Mouse (Mus musculus) embryonic facial prominence, embryonic 15.5 days (tissue): ENCODE measurements at regions not wholly inside any gene's neighbourhood (a gene's known extent, or its start where the extent isn't known, plus 50 kb on each side); places are given as distances from the start of the nearest gene placed in this dataset.
A peak's percentile ranks its signal among the peaks of the same experiment; 100 is the strongest.

Experiments
- ATAC-seq: fragments of 200-750 bp; cut with Nextera tagmentation; 2 replicates; pipeline ENCODE4 v1.8.0; 2017; ENCODE audit warnings: low read depth, moderate TSS enrichment; ENCODE audit not compliant: insufficient number of reproducible peaks, low FRiP score, low TSS enrichment
- H3K27ac ChIP-seq: fragments of 300-500 bp; sonication (generic); replicated peaks from 2 replicates; pipeline ENCODE4 v1.5.1; 2015; ENCODE audit warnings: mild to moderate bottlenecking, inconsistent platforms
- H3K27me3 ChIP-seq: fragments of 300-500 bp; sonication (generic); 2 replicates; pipeline ENCODE4 v1.6.1; 2015; ENCODE audit warnings: inconsistent platforms
- H3K36me3 ChIP-seq: fragments of 300-500 bp; sonication (generic); 2 replicates; pipeline ENCODE4 v1.6.1; 2015; ENCODE audit warnings: mild to moderate bottlenecking, inconsistent platforms
- H3K4me1 ChIP-seq: fragments of 300-500 bp; sonication (generic); 2 replicates; pipeline ENCODE4 v1.6.1; 2015; ENCODE audit warnings: inconsistent platforms
- H3K4me2 ChIP-seq: fragments of 300-500 bp; sonication (generic); replicated peaks from 2 replicates; pipeline ENCODE4 v1.6.1; 2015; ENCODE audit warnings: mild to moderate bottlenecking, inconsistent platforms
- H3K4me3 ChIP-seq: fragments of 300-500 bp; sonication (generic); replicated peaks from 2 replicates; pipeline ENCODE4 v1.5.1; 2015; ENCODE audit warnings: mild to moderate bottlenecking, inconsistent platforms
- H3K9ac ChIP-seq: fragments of 300-500 bp; sonication (generic); 2 replicates; pipeline ENCODE4 v1.6.1; 2015; ENCODE audit warnings: inconsistent platforms
- H3K9me3 ChIP-seq: fragments of 300-500 bp; sonication (generic); replicated peaks from 2 replicates; pipeline ENCODE4 v1.6.1; 2016; ENCODE audit warnings: inconsistent platforms
- WGBS: fragments of 180-500 bp; shearing (Covaris S2); methylation state at CpG from one replicate; pipeline ENCODE4 v1.1.7; 2015; 5-methylcytosine and 5-hydroxymethylcytosine counted together

DNA sequence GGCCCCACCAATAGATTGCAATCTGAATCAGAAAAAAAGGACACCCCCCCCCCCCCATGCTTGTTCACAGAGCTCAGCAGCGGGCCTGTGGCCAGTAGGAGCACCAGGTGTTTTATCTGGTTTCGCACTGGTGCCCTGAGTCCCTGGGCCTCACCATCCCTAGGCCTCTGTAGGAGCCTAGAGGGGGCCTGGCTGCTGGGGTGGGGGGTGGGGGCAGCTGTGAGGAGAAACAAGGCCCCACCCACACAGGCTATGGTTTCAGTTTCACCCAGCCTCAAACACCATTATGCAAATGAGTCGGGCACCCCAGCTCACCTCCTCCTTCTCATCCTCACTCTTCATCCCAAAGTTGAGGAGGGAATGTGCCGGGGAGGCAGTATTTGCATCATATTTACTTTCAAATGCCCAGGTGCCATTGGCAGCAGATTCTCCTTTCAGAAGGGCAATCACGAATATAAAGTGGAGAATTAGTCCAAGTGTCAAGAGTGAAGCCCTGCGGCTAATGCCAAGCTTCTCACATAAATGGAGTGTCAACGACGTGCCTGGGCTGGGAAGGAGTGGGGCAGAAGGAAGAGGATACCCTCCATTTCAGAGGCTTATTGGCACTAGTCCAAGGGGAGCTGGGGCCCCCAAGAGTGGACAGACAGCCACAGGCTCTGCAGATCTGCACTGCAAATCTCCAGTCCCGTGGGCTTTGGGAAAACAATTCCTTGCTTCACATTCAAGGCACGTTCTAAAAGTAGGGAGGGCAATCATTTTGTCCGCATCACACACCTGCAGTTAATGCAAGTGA is 187.7 kb upstream of the Spdye4c start:
- ATAC-seq: no peak
- peaks cover 17% of the 10 kb centered on the region for H3K4me1 ChIP-seq
- no peak overlapping the region for H3K4me2 ChIP-seq
- no peak overlapping the region for H3K9ac ChIP-seq
- H3K27ac ChIP-seq: no peak overlapping the region
- no peaks in the 10 kb centered on the region for H3K9me3 ChIP-seq
- H3K4me3 ChIP-seq: no peak overlapping the region
- H3K36me3 ChIP-seq: no peaks in the 10 kb centered on the region
- 0 out of 2 replicates have a peak, but pooled peaks cover 3% of the 10 kb centered on the region for H3K27me3 ChIP-seq
- 35% methylated on average over 11 of the region's 11 CpGs for WGBS

- Histone ChIP-seq H3K4me1 (peaks cover 17% of the 10 kb centered on the region), H3K36me3 (no peaks in the 10 kb centered on the region), H3K4me2 (no peak overlapping the region), H3K9ac (no peak overlapping the region), H3K4me3 (no peak overlapping the region), H3K27ac (no peak overlapping the region), H3K27me3 (0 out of 2 replicates have a peak, but pooled peaks cover 3% of the 10 kb centered on the region), H3K9me3 (no peaks in the 10 kb centered on the region)
- ATAC-seq: no peak
- 81% methylated on average over 3 of the region's 3 CpGs for WGBS
Measured at GRCm38 (mm10) chr2:128404405-128404804, 186.6 kb upstream of the Spdye4c start.

DNA sequence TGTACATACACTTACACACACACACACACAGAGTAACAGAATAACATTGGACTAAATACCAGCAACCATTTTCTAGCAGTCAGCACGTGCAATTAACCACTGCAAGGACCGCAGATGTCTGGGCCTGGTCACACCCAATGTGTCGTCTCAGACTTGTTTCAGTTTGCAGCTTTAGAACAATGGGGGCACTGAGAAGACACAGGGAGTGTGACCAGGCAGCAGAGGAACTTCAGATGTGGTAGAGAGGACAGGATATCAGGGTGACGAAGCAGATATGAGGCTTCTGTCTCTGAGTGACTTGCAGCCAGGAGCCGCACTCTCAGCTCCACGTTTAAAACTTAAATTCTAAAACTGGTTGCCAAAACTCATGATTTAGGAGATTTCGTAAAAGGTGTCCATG is 183.9 kb upstream of the Spdye4c start:
- no peaks in the 10 kb centered on the region for H3K9me3 ChIP-seq
- WGBS: 64% methylated on average over 7 of the region's 7 CpGs
- ATAC-seq: no peak
- no peak overlapping the region for H3K4me3 ChIP-seq
- H3K36me3 ChIP-seq: no peaks in the 10 kb centered on the region
- no peaks in the 10 kb centered on the region for H3K27me3 ChIP-seq
- H3K9ac ChIP-seq: no peak overlapping the region
- peaks cover 17% of the 10 kb centered on the region for H3K4me1 ChIP-seq
- no peak overlapping the region for H3K27ac ChIP-seq
- H3K4me2 ChIP-seq: no peak overlapping the region

GRCm38 (mm10) chr2:128408718-128409117 is 182.3 kb upstream of the Spdye4c start:
- no peaks in the 10 kb centered on the region for H3K27me3 ChIP-seq
- H3K4me2 ChIP-seq: no peak overlapping the region
- H3K4me1 ChIP-seq: peaks cover 2% of the 10 kb centered on the region
- H3K27ac ChIP-seq: no peak overlapping the region
- H3K9ac ChIP-seq: no peak overlapping the region
- H3K9me3 ChIP-seq: no peaks in the 10 kb centered on the region
- no peaks in the 10 kb centered on the region for H3K36me3 ChIP-seq
- 35% methylated on average over 6 of the region's 6 CpGs for WGBS
- no peak for ATAC-seq
- H3K4me3 ChIP-seq: no peak overlapping the region

GRCm38 (mm10) chr2:128412352-128412751 is 178.7 kb upstream of the Spdye4c start:
- Histone ChIP-seq H3K9ac (no peak overlapping the region), H3K4me3 (no peak overlapping the region), H3K36me3 (no peaks in the 10 kb centered on the region), H3K4me2 (no peak overlapping the region), H3K27ac (no peak overlapping the region), H3K27me3 (no peaks in the 10 kb centered on the region), H3K9me3 (no peaks in the 10 kb centered on the region), H3K4me1 (no peaks in the 10 kb centered on the region; the same call in 1 of the 2 replicates)
- WGBS: 15% methylated on average over 10 of the region's 10 CpGs
- no peak for ATAC-seq

GRCm38 (mm10) chr2:128412974-128413373 is 178.0 kb upstream of the Spdye4c start:
- no peak overlapping the region for H3K27ac ChIP-seq
- no peaks in the 10 kb centered on the region for H3K36me3 ChIP-seq
- H3K27me3 ChIP-seq: no peaks in the 10 kb centered on the region
- no peaks in the 10 kb centered on the region for H3K9me3 ChIP-seq
- no peaks in the 10 kb centered on the region; the same call in 1 of the 2 replicates for H3K4me1 ChIP-seq
- no peak for ATAC-seq
- H3K4me3 ChIP-seq: no peak overlapping the region
- no peak overlapping the region for H3K9ac ChIP-seq
- no peak overlapping the region for H3K4me2 ChIP-seq
- WGBS: 42% methylated on average over 10 of the region's 10 CpGs

DNA sequence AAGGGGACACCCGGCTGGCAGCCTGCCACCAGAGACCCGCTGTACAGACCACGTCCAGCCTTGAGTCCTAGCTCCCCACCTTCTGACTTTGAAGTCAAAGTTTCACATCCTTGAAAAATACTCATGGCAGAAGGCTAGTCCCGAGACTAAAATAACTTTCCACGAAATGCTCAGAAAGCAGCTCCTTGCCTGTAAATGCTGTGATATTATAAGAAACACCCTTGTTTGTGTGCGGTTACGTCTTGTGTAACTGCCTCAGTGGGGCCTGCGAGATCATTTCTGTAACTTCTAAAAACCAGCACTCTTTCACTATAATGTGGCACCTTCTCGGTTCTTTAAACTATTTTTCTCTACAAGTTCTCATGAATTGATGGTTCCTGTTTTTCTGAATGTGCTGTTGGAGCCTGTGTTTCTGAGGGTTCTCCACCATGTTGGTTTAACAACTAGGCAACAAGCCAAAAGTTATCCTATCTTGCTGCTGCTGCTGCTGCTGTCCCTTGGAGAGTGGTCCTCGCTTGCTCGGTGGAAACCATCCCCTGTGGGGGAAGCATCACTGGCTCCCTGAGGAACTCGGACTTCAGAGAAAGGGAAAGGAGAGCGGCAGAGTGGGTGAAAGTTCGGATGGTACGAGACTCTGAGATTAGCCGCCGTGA is 176.3 kb upstream of the Spdye4c start:
- H3K27ac ChIP-seq: no peak overlapping the region
- no peak overlapping the region for H3K4me3 ChIP-seq
- no peaks in the 10 kb centered on the region for H3K27me3 ChIP-seq
- no peaks in the 10 kb centered on the region; the same call in 1 of the 2 replicates for H3K4me1 ChIP-seq
- H3K4me2 ChIP-seq: no peak overlapping the region
- no peaks in the 10 kb centered on the region for H3K9me3 ChIP-seq
- H3K36me3 ChIP-seq: no peaks in the 10 kb centered on the region
- no peak for ATAC-seq
- WGBS: 71% methylated on average over 17 of the region's 17 CpGs
- no peak overlapping the region for H3K9ac ChIP-seq

GRCm38 (mm10) chr2:128416416-128416815 is 174.6 kb upstream of the Spdye4c start:
- Histone ChIP-seq H3K36me3 (no peaks in the 10 kb centered on the region), H3K4me3 (no peak overlapping the region), H3K4me1 (no peaks in the 10 kb centered on the region; the same call in 1 of the 2 replicates), H3K27me3 (no peaks in the 10 kb centered on the region), H3K4me2 (no peak overlapping the region), H3K27ac (no peak overlapping the region), H3K9ac (no peak overlapping the region), H3K9me3 (no peaks in the 10 kb centered on the region)
- ATAC-seq: peak; percentile 45; the same call in 1 of the 2 replicates
- WGBS: 65% methylated on average over 7 of the region's 7 CpGs

DNA sequence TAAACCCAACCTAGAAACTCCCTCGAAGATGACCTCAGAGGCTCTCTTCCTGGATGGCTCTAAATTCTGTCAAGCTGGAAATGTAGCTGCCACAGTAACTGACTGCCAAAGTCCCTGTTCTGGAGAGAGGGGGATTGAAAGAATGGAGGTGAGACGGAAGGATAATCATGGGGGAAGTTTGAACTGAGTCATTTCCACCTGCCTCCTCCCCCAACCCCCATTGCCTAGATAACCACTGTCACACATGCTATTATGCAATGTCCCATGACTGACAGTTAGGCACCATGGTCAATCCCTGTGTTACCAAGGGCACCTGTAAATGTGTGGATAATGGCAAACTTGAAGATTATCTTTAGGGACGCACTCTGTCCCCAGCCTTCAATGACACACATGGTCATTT is 172.0 kb upstream of the Spdye4c start:
- no peaks in the 10 kb centered on the region for H3K4me1 ChIP-seq
- H3K27ac ChIP-seq: no peak overlapping the region
- H3K4me2 ChIP-seq: no peak overlapping the region
- no peaks in the 10 kb centered on the region for H3K36me3 ChIP-seq
- H3K9me3 ChIP-seq: no peaks in the 10 kb centered on the region
- no peak overlapping the region for H3K9ac ChIP-seq
- no peaks in the 10 kb centered on the region for H3K27me3 ChIP-seq
- ATAC-seq: no peak
- 74% methylated on average over 3 of the region's 3 CpGs for WGBS
- H3K4me3 ChIP-seq: no peak overlapping the region

DNA sequence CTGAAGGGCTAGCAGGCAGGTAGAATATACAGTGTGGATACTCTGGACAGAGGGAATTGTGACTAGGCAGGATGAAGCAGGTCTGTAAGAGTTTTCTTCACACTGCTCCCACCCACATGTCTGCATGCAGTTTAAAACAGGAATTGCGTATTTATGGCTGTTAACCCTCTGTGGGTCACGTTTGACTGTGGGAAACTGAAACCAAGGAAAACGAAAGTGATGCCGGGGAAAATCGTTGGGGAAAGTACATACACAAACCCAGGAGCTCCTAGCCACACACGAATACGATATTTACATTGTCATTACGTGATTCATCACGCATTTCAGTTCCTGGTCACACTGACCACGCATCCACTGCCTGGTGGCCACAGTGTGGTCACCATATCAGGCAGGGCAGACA is 170.6 kb upstream of the Spdye4c start:
- H3K27ac ChIP-seq: no peak overlapping the region
- H3K36me3 ChIP-seq: no peaks in the 10 kb centered on the region
- H3K9ac ChIP-seq: no peak overlapping the region
- ATAC-seq: no peak
- no peaks in the 10 kb centered on the region for H3K4me1 ChIP-seq
- H3K4me3 ChIP-seq: no peak overlapping the region
- no peak overlapping the region for H3K4me2 ChIP-seq
- 64% methylated on average over 10 of the region's 10 CpGs for WGBS
- no peaks in the 10 kb centered on the region for H3K9me3 ChIP-seq
- no peaks in the 10 kb centered on the region for H3K27me3 ChIP-seq

- H3K4me1 ChIP-seq: peaks cover 3% of the 10 kb centered on the region; the same call in 1 of the 2 replicates
- H3K4me2 ChIP-seq: no peak overlapping the region
- no peaks in the 10 kb centered on the region for H3K9me3 ChIP-seq
- H3K27ac ChIP-seq: no peak overlapping the region
- no peak for ATAC-seq
- H3K36me3 ChIP-seq: no peaks in the 10 kb centered on the region
- WGBS: 34% methylated on average over 6 of the region's 6 CpGs
- H3K4me3 ChIP-seq: no peak overlapping the region
- no peak overlapping the region for H3K9ac ChIP-seq
- no peaks in the 10 kb centered on the region for H3K27me3 ChIP-seq
Measured at GRCm38 (mm10) chr2:128422677-128423076, 168.3 kb upstream of the Spdye4c start.
